Mouse (Mus musculus): ENCODE data around the gene Olfr870. TPM values are rescaled to one million over a fixed set of nuclear protein-coding genes. Genes with fewer than 3 reads are reported as not detected.
"Not testable (repeated sequence)": the region's sequence is repeated elsewhere in the genome, so short reads cannot be mapped to it uniquely, and the experiment has no call there.

Gene Olfr870
- total RNA-seq (2021): not detected

DNA sequence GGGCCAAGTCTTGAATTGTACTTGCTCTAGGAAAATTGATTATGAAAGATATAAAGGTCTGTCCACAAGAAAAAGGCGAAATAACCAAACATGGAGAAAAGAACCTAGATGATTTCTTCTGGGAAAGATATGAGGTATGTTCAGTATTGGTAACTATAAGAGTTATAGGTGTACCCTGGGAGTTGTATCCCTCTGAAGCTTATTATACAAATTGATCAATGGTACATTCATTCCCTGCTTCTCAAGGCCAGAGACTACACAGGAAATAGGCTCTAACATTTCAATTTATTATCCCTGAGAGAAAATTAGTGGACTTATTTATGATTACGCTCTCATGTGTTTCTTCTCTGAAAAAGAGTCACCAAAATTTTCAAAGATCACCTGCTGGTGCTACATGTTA, at the start of gene Olfr870:
TSS of gene Olfr870 (minus strand) at position 101 of the 400 bp plus-strand sequence.
- no peak for DNase-seq (ENCODE audit: low spot score in 2 of 2)
- intact Hi-C loops (cut with DNase I): no loop called here

DNA sequence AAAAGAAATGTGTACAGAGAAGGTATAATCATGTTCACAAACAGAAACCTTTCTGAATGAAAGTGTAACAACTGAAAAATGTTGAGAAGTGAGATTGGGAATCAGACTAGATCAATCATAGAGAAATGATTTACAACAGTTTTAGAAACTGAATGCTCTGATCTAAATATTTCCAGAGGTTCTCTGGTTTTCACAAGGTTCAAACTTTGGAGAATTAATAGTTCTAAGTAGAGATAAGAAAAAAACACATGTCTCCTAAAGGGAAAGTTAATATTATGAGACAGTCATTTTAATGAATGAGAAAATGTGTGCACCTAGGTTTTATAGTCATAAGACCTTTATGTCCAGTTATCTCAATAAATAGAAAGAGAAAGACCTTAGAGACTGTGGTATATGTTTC, 38.0 kb upstream of the Olfr870 start, which contains the start of gene Olfr871:
TSS of gene Olfr871 (plus strand) at position 301 of the 400 bp plus-strand sequence.
- intact Hi-C loops (cut with DNase I): no loop called here
- no peak for DNase-seq (ENCODE audit: low spot score in 2 of 2)

DNA sequence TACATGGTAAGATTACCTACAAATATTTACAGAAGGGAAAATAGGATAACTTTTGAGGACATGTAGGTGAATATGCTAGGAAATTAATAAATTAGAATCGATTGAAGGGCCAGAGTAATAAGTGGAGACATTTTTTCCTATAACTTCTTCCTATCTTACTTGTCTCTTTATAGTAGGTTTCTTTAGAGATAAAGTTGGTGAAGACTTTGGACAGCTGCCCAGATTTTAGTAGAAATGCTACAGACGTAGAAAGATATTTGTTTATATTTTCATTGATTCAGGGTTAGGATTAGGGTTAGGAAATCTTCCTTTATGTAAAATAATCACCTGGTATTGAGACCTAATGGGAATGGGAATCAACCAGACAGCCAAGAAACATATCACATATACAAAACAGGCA, 37.6 kb upstream of the Olfr870 start:
- intact Hi-C loops (cut with DNase I): no loop called here
- no peak for DNase-seq (ENCODE audit: low spot score in 2 of 2)

DNA sequence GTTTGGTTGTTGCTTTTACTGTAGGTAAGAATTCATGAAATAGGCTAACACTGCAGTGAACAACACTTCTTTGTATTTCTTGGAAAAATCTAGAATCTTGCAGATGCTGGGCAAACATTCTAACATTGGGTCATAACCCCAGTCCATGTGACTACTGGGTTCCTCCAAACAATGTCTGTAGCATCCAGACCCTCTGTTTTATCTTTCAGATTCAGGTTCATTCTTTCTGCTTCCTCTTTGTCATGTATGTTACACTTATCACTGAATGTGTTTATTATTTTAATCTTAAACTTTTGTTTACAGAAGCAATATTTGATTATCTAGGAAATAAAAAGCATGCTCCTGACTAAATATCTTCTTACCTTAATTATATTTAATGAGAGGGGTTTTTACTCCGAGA, 37.0 kb upstream of the Olfr870 start:
- intact Hi-C loops (cut with DNase I): no loop called here
- no peak for DNase-seq (ENCODE audit: low spot score in 2 of 2)

DNA sequence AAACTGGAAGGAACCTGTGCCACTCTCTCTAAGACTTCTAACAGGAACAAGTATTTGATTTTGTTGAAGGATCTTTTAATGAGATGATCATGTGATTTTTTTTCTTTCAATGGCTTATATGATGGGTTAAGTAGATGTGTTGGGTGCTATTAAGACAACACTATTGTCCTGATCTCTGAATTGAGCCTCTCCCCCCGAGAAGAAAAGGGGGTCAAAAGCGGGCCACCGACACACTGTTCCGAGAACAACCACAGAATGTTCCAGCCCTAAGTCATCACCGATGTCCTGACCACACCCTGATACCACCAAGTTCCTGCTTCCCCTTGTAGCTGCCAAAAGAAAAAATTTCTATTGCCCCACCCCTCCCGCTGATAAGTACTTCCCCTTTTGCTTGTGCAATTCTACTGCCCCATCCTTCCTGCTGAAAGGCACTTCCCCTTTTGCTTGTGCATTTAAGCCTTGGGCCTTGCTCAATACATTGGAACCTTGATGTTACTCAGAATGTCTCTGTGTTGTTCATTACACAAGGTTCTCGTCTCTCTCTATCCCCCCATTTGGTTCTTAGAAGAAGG, 29.6 kb upstream of the Olfr870 start:
- DNase-seq (ENCODE audit: low spot score in 2 of 2); intact Hi-C loops (cut with DNase I): not testable (repeated sequence)

DNA sequence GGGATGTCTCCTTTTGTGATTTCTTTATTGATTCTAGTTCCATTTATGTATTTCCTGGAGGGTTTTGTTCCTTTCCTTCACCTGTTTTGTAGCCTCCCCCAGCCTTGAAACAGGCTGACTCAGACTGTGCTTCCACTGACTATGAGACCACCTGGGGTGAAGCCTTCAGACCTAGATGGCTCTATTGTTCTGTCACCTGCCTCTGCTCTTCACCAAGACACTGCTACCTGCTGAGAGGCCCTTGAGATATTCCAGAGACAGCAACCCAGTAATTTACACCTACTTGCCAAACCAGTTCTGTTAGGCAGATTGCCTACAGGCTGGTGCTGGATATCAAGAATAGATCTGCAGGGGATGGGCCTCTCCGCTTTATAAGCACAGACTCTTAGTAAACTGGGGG, 28.3 kb upstream of the Olfr870 start:
- intact Hi-C loops (cut with DNase I): no loop called here

DNA sequence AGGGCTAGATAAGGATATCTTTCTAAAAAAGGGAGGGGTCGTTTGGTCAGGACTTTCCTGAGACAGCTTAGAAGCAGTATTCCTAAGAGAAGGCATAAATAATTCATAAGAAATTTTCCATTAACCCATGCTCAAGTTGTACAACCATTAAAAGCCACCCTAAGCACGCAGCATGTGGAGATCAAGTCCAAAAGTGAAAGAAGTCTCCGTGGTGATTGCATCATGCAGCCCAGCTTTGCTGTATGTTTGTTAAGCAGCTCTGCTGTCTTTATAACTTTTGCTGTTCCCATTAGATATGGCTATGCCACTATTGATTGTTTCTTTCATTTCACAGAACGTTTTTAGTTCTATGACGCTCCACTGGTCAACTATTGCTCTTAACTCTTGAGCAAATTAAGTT, 5.6 kb upstream of the Olfr870 start:
- DNase-seq (ENCODE audit: low spot score in 2 of 2): no peak

More for the DNA sequence above, 28.3 kb upstream of the Olfr870 start:
- DNase-seq (ENCODE audit: low spot score in 2 of 2): no peak

DNA sequence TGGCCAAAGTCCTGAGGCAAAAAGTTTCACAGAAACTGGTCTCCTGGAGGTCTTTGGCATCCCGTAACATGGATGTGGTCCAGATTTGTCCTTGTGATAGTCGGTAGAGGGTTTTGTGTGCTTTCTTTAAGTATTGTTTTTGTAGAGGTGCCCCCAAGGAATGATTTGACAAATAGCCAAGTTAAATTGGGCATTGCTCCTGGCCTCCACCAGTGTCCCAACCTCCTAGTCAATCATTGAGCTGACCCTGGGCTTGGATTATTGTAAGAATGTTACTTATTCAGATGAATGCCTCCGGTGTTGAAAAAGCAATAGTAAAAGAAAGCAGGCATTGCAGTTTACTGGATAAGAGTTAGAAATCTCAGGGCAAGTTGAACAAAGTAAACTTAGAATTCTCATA, 24.2 kb downstream of the Olfr870 start:
- no peak for DNase-seq (ENCODE audit: low spot score in 2 of 2)

More for the DNA sequence above, 5.6 kb upstream of the Olfr870 start:
- intact Hi-C loops (cut with DNase I): no loop called here

DNA sequence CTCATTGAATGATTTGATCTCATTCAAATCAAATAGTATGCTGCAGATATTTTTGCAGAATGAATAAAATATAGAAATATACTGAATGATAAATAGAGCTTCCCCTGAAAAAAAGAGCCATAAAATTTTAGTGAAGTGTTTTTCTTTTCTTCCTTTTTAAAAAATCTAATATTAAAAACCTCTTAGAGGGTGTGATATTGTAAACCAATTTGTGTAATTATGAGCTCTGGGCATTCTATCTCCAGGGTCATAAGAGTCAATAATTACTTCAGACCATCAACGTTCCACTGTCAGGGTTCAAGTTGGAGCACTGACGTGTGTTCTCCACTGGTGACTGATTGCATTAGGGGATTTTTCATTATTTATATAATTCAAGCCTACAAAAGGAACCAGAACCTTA, 45.1 kb downstream of the Olfr870 start, which contains the start of gene Olfr869:
TSS of gene Olfr869 (plus strand) at position 301 of the 400 bp plus-strand sequence.
- no peak for DNase-seq (ENCODE audit: low spot score in 2 of 2)
- intact Hi-C loops (cut with DNase I): no loop called here

More for the DNA sequence above, 24.2 kb downstream of the Olfr870 start:
- intact Hi-C loops (cut with DNase I): no loop called here

Other genes starting within 250 kb of the Olfr870 start
- gene Olfr866, start 146.0 kb downstream of the Olfr870 start, total RNA-seq (2021): not detected
- gene Olfr867, start 116.5 kb downstream of the Olfr870 start, total RNA-seq (2021): not detected
- gene Olfr868, start 75.4 kb downstream of the Olfr870 start, total RNA-seq (2021): not detected
- not detected for gene Olfr869, start 45.0 kb downstream of the Olfr870 start, total RNA-seq (2021)
- gene Olfr871, start 38.1 kb upstream of the Olfr870 start, total RNA-seq (2021): not detected
- gene Olfr872, start 63.1 kb upstream of the Olfr870 start, total RNA-seq (2021): not detected
- not detected for gene Olfr39, start 108.3 kb upstream of the Olfr870 start, total RNA-seq (2021)
- not detected for gene Olfr873, start 124.5 kb upstream of the Olfr870 start, total RNA-seq (2021)
- not detected for gene Olfr18, start 162.0 kb upstream of the Olfr870 start, total RNA-seq (2021)
- 10 to 100 TPM in 1 of 2 experiments, 1 to 10 TPM in 1; 8.7 to 11.3 TPM for gene Zfp560, start 211.1 kb upstream of the Olfr870 start, total RNA-seq (2021)

All from left cerebral cortex, postnatal 25 days (tissue).